ENCODE assay signal across 9 mouse cellular contexts in genomic region chr19:55297961-55298360, GRCm38 (mm10).
"Had no signal": no experiment of that assay in that cellular context is flagged by ENCODE, and none has a peak within 500 bp of the region (broad histone marks: within the 10 kb centered on the region; RNA-seq: fewer than 3 reads in every experiment).

No protein-coding gene starts in this region.

- DNase-seq: kidney, postnatal 25 days; layer of hippocampus, adult 9-11 months; liver; lung, adult 18-20 months; lung, postnatal 10 days; lung, postnatal 36 days; thymus, adult 18-20 months; thymus, postnatal 14 days; thymus, postnatal 4 days had no signal
